Mouse (Mus musculus): ENCODE data around the gene Lingo1.

Lingo1 gene

DNA sequence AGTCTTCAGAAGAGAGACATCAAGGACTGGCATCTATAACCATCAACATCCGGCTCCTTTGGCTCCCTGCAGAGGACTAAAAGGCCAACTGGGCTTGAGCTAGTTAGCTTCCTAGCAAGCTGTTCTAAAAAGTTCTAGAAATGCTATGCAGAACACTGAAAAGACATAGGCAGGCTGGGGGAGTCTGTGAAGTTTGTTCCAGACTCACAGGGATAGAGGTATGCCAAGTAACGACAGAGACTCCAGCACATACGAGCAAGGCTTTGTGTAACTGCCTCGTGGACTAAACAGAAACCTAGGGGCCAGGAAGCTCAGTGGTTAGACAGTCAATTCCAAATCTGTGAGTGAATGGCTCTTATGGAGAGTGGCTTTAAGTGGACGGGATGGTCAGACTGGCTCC, 108.8 kb downstream of the Lingo1 start:
- peaks cover 10% of the 10 kb centered on the region for H3K27me3 ChIP-seq (ENCODE audit: insufficient read depth, low read length)
- TF ChIP-seq NANOG (IDR thresholded peaks at IDR 0.05; ENCODE audit: borderline replicate concordance, low read length), result no peak
- TF ChIP-seq CTCF (conservative IDR thresholded peaks at IDR 0.05; ENCODE audit: low read length), result no peak
- no peak for TF ChIP-seq POU5F1 (IDR thresholded peaks at IDR 0.05; ENCODE audit: borderline replicate concordance, low read length)
- H3K36me3 ChIP-seq (ENCODE audit: insufficient read depth, low read length), result no peaks in the 10 kb centered on the region
- H3K9me3 ChIP-seq (ENCODE audit: low read length), result no peaks in the 10 kb centered on the region
- H3K4me1 ChIP-seq (replicated peaks; ENCODE audit: low read depth, low read length), result no peaks in the 10 kb centered on the region
- H3K4me3 ChIP-seq (replicated peaks; ENCODE audit: low read length), result no peak overlapping the region

DNA sequence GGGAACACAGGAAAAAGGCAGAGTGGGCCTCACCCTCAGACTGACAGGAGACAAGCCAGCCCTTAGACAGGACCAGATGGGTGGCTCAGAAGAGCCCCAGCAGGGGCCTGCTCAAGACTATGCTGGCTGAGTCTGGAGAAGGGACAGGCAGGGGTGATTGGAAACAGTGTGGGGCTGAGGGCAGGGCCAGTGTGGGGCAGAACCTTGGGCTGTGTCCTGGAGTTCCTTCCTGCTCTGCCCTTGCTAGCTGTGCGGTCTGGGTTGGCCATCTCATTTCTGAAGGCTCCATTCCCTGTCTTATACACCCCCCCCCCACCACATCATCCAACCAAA, 109.2 kb downstream of the Lingo1 start:
- Histone ChIP-seq H3K4me3 (replicated peaks; ENCODE audit: low read length) (0 out of 2 replicates have a peak overlapping the region, but pooled peaks have one; percentile 21), H3K27me3 (ENCODE audit: insufficient read depth, low read length) (peaks cover 9% of the 10 kb centered on the region), H3K36me3 (ENCODE audit: insufficient read depth, low read length) (no peaks in the 10 kb centered on the region), H3K9me3 (ENCODE audit: low read length) (no peaks in the 10 kb centered on the region), H3K4me1 (replicated peaks; ENCODE audit: low read depth, low read length) (no peaks in the 10 kb centered on the region)
- TF ChIP-seq POU5F1 (IDR thresholded peaks at IDR 0.05; ENCODE audit: borderline replicate concordance, low read length) (no peak), CTCF (conservative IDR thresholded peaks at IDR 0.05; ENCODE audit: low read length) (no peak), NANOG (IDR thresholded peaks at IDR 0.05; ENCODE audit: borderline replicate concordance, low read length) (no peak)

- no peaks in the 10 kb centered on the region for H3K9me3 ChIP-seq (ENCODE audit: low read length)
- no peaks in the 10 kb centered on the region for H3K4me1 ChIP-seq (replicated peaks; ENCODE audit: low read depth, low read length)
- no peaks in the 10 kb centered on the region for H3K36me3 ChIP-seq (ENCODE audit: insufficient read depth, low read length)
- no peak for TF ChIP-seq NANOG (IDR thresholded peaks at IDR 0.05; ENCODE audit: borderline replicate concordance, low read length)
- no peak for TF ChIP-seq CTCF (conservative IDR thresholded peaks at IDR 0.05; ENCODE audit: low read length)
- TF ChIP-seq POU5F1 (IDR thresholded peaks at IDR 0.05; ENCODE audit: borderline replicate concordance, low read length), result no peak
- H3K27me3 ChIP-seq (ENCODE audit: insufficient read depth, low read length), result peaks cover 12% of the 10 kb centered on the region
- 0 out of 2 replicates have a peak overlapping the region, but pooled peaks have one; percentile 21 for H3K4me3 ChIP-seq (replicated peaks; ENCODE audit: low read length)
These were observed 109.7 kb downstream of the Lingo1 start for GRCm38 (mm10) chr9:56686339-56687144.

GRCm38 (mm10) chr9:56682826-56683225, 113.4 kb downstream of the Lingo1 start:
- no peak for TF ChIP-seq POU5F1 (IDR thresholded peaks at IDR 0.05; ENCODE audit: borderline replicate concordance, low read length)
- TF ChIP-seq CTCF (conservative IDR thresholded peaks at IDR 0.05; ENCODE audit: low read length), result no peak
- TF ChIP-seq NANOG (IDR thresholded peaks at IDR 0.05; ENCODE audit: borderline replicate concordance, low read length), result no peak
- Histone ChIP-seq H3K9me3 (ENCODE audit: low read length) (peaks cover 3% of the 10 kb centered on the region; the same call in 1 of the 2 replicates), H3K4me1 (replicated peaks; ENCODE audit: low read depth, low read length) (no peaks in the 10 kb centered on the region), H3K36me3 (ENCODE audit: insufficient read depth, low read length) (no peaks in the 10 kb centered on the region), H3K27me3 (ENCODE audit: insufficient read depth, low read length) (peaks cover 15% of the 10 kb centered on the region), H3K4me3 (replicated peaks; ENCODE audit: low read length) (no peak overlapping the region)

DNA sequence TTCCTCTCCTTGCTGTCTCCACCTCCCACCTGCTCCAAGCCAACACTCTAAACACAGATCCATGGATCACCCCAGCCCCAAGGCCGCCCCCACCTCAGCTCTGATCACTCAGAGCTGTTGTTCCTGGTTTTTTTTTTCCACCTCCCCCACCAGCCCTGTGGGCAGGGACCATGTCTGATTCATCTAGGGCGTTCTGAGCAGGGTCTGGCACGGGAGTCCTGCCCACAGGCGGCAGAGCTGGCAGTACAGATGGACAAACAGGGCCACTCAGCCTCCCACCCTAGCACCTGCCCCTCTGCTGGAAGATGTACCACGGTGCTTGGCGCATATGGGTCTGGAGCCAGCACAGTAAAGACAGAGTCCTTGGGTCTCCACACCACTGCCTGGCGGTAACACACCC, 114.3 kb downstream of the Lingo1 start:
- H3K36me3 ChIP-seq (ENCODE audit: insufficient read depth, low read length), result no peaks in the 10 kb centered on the region
- peaks cover 15% of the 10 kb centered on the region for H3K27me3 ChIP-seq (ENCODE audit: insufficient read depth, low read length)
- H3K9me3 ChIP-seq (ENCODE audit: low read length), result peaks cover 3% of the 10 kb centered on the region; the same call in 1 of the 2 replicates
- no peak for TF ChIP-seq NANOG (IDR thresholded peaks at IDR 0.05; ENCODE audit: borderline replicate concordance, low read length)
- no peak for TF ChIP-seq CTCF (conservative IDR thresholded peaks at IDR 0.05; ENCODE audit: low read length)
- no peak for TF ChIP-seq POU5F1 (IDR thresholded peaks at IDR 0.05; ENCODE audit: borderline replicate concordance, low read length)
- no peaks in the 10 kb centered on the region for H3K4me1 ChIP-seq (replicated peaks; ENCODE audit: low read depth, low read length)
- H3K4me3 ChIP-seq (replicated peaks; ENCODE audit: low read length), result no peak overlapping the region

- Histone ChIP-seq H3K9me3 (ENCODE audit: low read length) (peaks cover 3% of the 10 kb centered on the region; the same call in 1 of the 2 replicates), H3K4me3 (replicated peaks; ENCODE audit: low read length) (no peak overlapping the region), H3K4me1 (replicated peaks; ENCODE audit: low read depth, low read length) (no peaks in the 10 kb centered on the region), H3K27me3 (ENCODE audit: insufficient read depth, low read length) (peaks cover 11% of the 10 kb centered on the region), H3K36me3 (ENCODE audit: insufficient read depth, low read length) (no peaks in the 10 kb centered on the region)
- TF ChIP-seq NANOG (IDR thresholded peaks at IDR 0.05; ENCODE audit: borderline replicate concordance, low read length), result no peak
- no peak for TF ChIP-seq POU5F1 (IDR thresholded peaks at IDR 0.05; ENCODE audit: borderline replicate concordance, low read length)
- TF ChIP-seq CTCF (conservative IDR thresholded peaks at IDR 0.05; ENCODE audit: low read length), result no peak
These were observed 117.2 kb downstream of the Lingo1 start for GRCm38 (mm10) chr9:56678929-56679681.

- H3K4me3 ChIP-seq (replicated peaks; ENCODE audit: low read length), result no peak overlapping the region
- H3K9me3 ChIP-seq (ENCODE audit: low read length), result peaks cover 3% of the 10 kb centered on the region; the same call in 1 of the 2 replicates
- no peaks in the 10 kb centered on the region for H3K36me3 ChIP-seq (ENCODE audit: insufficient read depth, low read length)
- H3K4me1 ChIP-seq (replicated peaks; ENCODE audit: low read depth, low read length), result no peaks in the 10 kb centered on the region
- TF ChIP-seq POU5F1 (IDR thresholded peaks at IDR 0.05; ENCODE audit: borderline replicate concordance, low read length) (no peak), CTCF (conservative IDR thresholded peaks at IDR 0.05; ENCODE audit: low read length) (no peak), NANOG (IDR thresholded peaks at IDR 0.05; ENCODE audit: borderline replicate concordance, low read length) (no peak)
- H3K27me3 ChIP-seq (ENCODE audit: insufficient read depth, low read length), result no peaks in the 10 kb centered on the region; the same call in 1 of the 2 replicates
These were observed 120.6 kb downstream of the Lingo1 start for GRCm38 (mm10) chr9:56675696-56676095.

- TF ChIP-seq CTCF (conservative IDR thresholded peaks at IDR 0.05; ENCODE audit: low read length), result no peak
- no peak for TF ChIP-seq POU5F1 (IDR thresholded peaks at IDR 0.05; ENCODE audit: borderline replicate concordance, low read length)
- no peak for TF ChIP-seq NANOG (IDR thresholded peaks at IDR 0.05; ENCODE audit: borderline replicate concordance, low read length)
- H3K9me3 ChIP-seq (ENCODE audit: low read length), result no peaks in the 10 kb centered on the region
- H3K36me3 ChIP-seq (ENCODE audit: insufficient read depth, low read length), result no peaks in the 10 kb centered on the region
- H3K27me3 ChIP-seq (ENCODE audit: insufficient read depth, low read length), result 0 out of 2 replicates have a peak, but pooled peaks cover 3% of the 10 kb centered on the region
- H3K4me3 ChIP-seq (replicated peaks; ENCODE audit: low read length), result no peak overlapping the region
- no peaks in the 10 kb centered on the region for H3K4me1 ChIP-seq (replicated peaks; ENCODE audit: low read depth, low read length)
These were observed 126.6 kb downstream of the Lingo1 start for GRCm38 (mm10) chr9:56669605-56670221.

Measured in E14TG2a.4 (cell line).